Mouse (Mus musculus) brain, embryonic 14.5 days (tissue): ENCODE measurements around the gene Dchs1.

Source experiments
- CTCF ChIP-seq: fragments of 200-500 bp; IDR thresholded peaks from 2 replicates; pipeline ENCODE4 v1.5.1; 2012; ENCODE audit warnings: inconsistent platforms, mild to moderate bottlenecking, moderate library complexity, borderline replicate concordance; ENCODE audit not compliant: insufficient read depth, insufficient read length; ENCODE audit errors: extremely low read depth
- POLR2A ChIP-seq: fragments of 200-500 bp; IDR thresholded peaks from 2 replicates; pipeline ENCODE4 v1.6.1; 2012; ENCODE audit warnings: mild to moderate bottlenecking, inconsistent platforms, borderline replicate concordance; ENCODE audit not compliant: poor library complexity, insufficient read depth, insufficient read length, severe bottlenecking; ENCODE audit errors: extremely low read depth

- no peak for TF ChIP-seq POLR2A
- TF ChIP-seq CTCF = no peak
Measured at GRCm38 (mm10) chr7:105734826-105735225, 52.6 kb downstream of the Dchs1 start.
